Mouse (Mus musculus): ENCODE measurements around the gene Prkn.

GRCm38 (mm10) chr17:11719801-11720200, 879.6 kb downstream of the Prkn start:
- TF ChIP-seq EP300 (IDR thresholded peaks at IDR 0.05) (no peak), CTCF (IDR thresholded peaks at IDR 0.05) (no peak)

Measured in lung, postnatal 0 days (tissue).